Mouse (Mus musculus) brown adipose tissue, adult 24 weeks (tissue): ENCODE measurements around the gene Klhl29. TPM values are rescaled to one million over a fixed set of nuclear protein-coding genes. Genes with fewer than 3 reads are reported as not detected.

Experiments used
- H3K27ac ChIP-seq: fragments of 200-500 bp; replicated peaks from 2 replicates; pipeline ENCODE4 v1.5.1; 2012; ENCODE audit warnings: low read depth, mild to moderate bottlenecking, low read length
- H3K4me1 ChIP-seq: fragments of 200-500 bp; 2 replicates; pipeline ENCODE4 v1.6.1; 2012; ENCODE audit warnings: low read length, mixed read lengths; ENCODE audit not compliant: control insufficient read depth, insufficient read depth, insufficient read length
- H3K4me3 ChIP-seq: fragments of 200-500 bp; 2 replicates; pipeline ENCODE4 v1.5.1; 2012; ENCODE audit warnings: low read depth, mild to moderate bottlenecking, low read length, moderate library complexity; ENCODE audit not compliant: insufficient read depth
- polyA plus RNA-seq: library from polyadenylated mRNA; stranded (reverse); fragments of >200 nt; gene quantifications from 2 replicates; pipeline ENCODE4 v1.2.4, GENCODE M21; 2012; ENCODE audit not compliant: missing spikeins, insufficient read depth, insufficient read length

The Klhl29 gene
- polyA plus RNA-seq, 1 experiment: 0.67 TPM

DNA sequence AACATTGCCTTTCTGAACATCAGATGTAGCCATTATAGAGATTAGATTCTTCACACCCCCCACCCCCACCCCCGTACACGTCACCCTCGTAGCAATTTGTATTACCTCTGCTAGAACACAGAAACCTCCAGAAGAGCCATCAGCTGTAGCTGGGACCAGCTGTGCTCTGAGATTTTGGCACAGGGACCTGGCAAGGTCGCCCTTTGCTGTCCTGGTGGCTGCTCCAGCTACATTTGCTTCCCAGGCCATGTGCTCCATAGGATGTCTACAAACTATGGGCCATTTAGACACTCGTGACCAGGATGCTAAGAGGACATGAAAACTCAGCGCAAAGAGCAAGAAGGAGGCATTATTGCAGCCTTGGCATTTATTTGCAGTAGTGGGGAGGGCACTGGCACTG, 39.2 kb downstream of the Klhl29 start:
- H3K27ac ChIP-seq: no peak overlapping the region
- no peak overlapping the region for H3K4me3 ChIP-seq
- H3K4me1 ChIP-seq: 0 out of 2 replicates have a peak, but pooled peaks cover 4% of the 10 kb centered on the region

- Histone ChIP-seq H3K4me1 (0 out of 2 replicates have a peak, but pooled peaks cover 4% of the 10 kb centered on the region), H3K4me3 (no peak overlapping the region), H3K27ac (no peak overlapping the region)
Observed at GRCm38 (mm10) chr12:5334956-5335355, 40.5 kb downstream of the Klhl29 start.

DNA sequence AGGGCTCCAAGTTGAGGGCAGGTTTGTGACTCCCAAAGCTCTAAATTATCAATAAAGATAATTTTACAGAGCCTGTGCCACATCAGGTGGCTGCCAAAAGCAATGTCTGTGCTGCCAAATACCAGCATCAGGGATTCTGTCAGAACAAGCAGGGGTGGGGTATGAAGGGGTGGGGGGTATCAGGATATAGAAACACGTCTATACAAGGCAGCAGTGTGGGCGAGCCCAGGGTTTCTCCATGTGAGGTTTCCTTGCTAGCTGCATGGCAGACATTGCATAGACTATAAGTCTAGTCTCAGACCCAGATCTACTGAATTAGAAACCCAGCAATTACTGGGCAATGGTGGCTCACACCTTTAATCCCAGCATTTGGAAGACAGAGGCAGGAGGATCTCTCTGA, 41.3 kb downstream of the Klhl29 start:
- H3K4me1 ChIP-seq: 0 out of 2 replicates have a peak, but pooled peaks cover 4% of the 10 kb centered on the region
- H3K27ac ChIP-seq: no peak overlapping the region
- H3K4me3 ChIP-seq: no peak overlapping the region

GRCm38 (mm10) chr12:5331810-5332484, 43.5 kb downstream of the Klhl29 start:
- H3K4me3 ChIP-seq: no peak overlapping the region
- no peak overlapping the region for H3K27ac ChIP-seq
- H3K4me1 ChIP-seq: 0 out of 2 replicates have a peak, but pooled peaks cover under 1% of the 10 kb centered on the region

GRCm38 (mm10) chr12:5330496-5331070, 44.9 kb downstream of the Klhl29 start:
- Histone ChIP-seq H3K27ac (no peak overlapping the region), H3K4me1 (no peaks in the 10 kb centered on the region), H3K4me3 (no peak overlapping the region)

- H3K27ac ChIP-seq: no peak overlapping the region
- H3K4me3 ChIP-seq: no peak overlapping the region
- no peaks in the 10 kb centered on the region for H3K4me1 ChIP-seq
Observed at GRCm38 (mm10) chr12:5322444-5323087, 52.9 kb downstream of the Klhl29 start.

DNA sequence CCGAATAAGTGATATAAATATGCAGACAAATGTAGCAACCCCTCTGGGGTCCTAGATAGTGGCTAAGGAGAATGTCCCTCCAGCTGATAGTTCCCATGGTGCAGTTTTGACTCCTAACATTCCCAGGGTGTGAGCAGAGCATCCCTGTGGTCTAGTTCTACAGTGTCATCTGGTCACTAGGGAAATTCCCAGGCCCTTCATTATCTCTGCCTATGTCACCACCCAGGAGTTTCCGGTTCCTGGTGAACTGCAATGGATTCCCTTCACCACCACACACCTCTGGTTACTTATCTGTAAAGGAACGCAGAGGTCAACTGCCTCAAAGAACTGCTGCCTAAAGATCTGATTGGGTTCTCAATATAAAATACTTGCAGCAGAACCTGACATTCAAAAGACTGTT, 54.5 kb downstream of the Klhl29 start:
- no peak overlapping the region for H3K27ac ChIP-seq
- H3K4me3 ChIP-seq: no peak overlapping the region
- H3K4me1 ChIP-seq: no peaks in the 10 kb centered on the region

DNA sequence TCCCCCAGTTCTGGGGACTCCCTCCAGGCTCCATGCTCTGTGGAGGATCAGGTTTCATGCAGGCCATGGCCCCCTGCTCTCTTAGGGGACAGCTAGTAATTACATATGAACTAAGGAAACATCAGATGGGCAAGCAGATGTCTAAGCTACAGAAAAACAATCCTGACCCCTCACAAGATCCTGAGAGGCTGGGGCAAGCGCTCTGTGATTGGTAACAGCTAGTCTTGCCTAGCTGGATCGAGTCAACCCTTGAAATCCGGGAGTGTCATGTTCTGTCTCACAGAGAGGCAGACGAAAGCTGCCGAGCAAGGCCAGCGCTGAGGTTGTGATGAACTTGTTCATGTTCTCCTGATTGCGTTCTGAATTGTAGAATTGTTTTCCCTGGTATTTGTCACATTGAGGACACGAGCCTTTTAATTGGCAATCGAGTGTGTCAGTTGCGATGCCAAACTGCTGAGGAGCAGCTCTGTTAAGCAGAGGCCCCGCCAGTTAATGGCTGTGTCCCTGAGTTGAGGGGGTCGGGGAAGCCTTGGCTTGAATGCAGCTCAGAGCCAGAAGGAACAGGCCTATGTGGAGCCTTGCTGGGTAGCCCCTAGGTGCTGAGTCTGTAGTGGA, 56.0 kb downstream of the Klhl29 start:
- H3K27ac ChIP-seq: no peak overlapping the region
- H3K4me1 ChIP-seq: no peaks in the 10 kb centered on the region
- H3K4me3 ChIP-seq: no peak overlapping the region

GRCm38 (mm10) chr12:5316029-5316567, 59.4 kb downstream of the Klhl29 start:
- Histone ChIP-seq H3K4me1 (0 out of 2 replicates have a peak, but pooled peaks cover 4% of the 10 kb centered on the region), H3K4me3 (no peak overlapping the region), H3K27ac (no peak overlapping the region)

- H3K27ac ChIP-seq: no peak overlapping the region
- no peak overlapping the region for H3K4me3 ChIP-seq
- 0 out of 2 replicates have a peak, but pooled peaks cover 4% of the 10 kb centered on the region for H3K4me1 ChIP-seq
Observed at GRCm38 (mm10) chr12:5307923-5308322, 67.6 kb downstream of the Klhl29 start.

- H3K4me3 ChIP-seq: no peak overlapping the region
- H3K27ac ChIP-seq: no peak overlapping the region
- no peaks in the 10 kb centered on the region for H3K4me1 ChIP-seq
Observed at GRCm38 (mm10) chr12:5305466-5305865, 70.0 kb downstream of the Klhl29 start.

- no peak overlapping the region for H3K27ac ChIP-seq
- no peaks in the 10 kb centered on the region for H3K4me1 ChIP-seq
- H3K4me3 ChIP-seq: no peak overlapping the region
Observed at GRCm38 (mm10) chr12:5303912-5304311, 71.6 kb downstream of the Klhl29 start.

- H3K4me3 ChIP-seq: no peak overlapping the region
- H3K4me1 ChIP-seq: no peaks in the 10 kb centered on the region
- H3K27ac ChIP-seq: no peak overlapping the region
Observed at GRCm38 (mm10) chr12:5303100-5303499, 72.4 kb downstream of the Klhl29 start.

GRCm38 (mm10) chr12:5301841-5302240, 73.6 kb downstream of the Klhl29 start:
- Histone ChIP-seq H3K27ac (no peak overlapping the region), H3K4me1 (no peaks in the 10 kb centered on the region), H3K4me3 (no peak overlapping the region)

GRCm38 (mm10) chr12:5296422-5296821, 79.1 kb downstream of the Klhl29 start:
- Histone ChIP-seq H3K27ac (no peak overlapping the region), H3K4me3 (no peak overlapping the region), H3K4me1 (no peaks in the 10 kb centered on the region)
